ENCODE assay signal across 11 mouse cellular contexts in genomic region chr5:103008894-103009293, GRCm38 (mm10).
DNase-seq lines count a peak whose midpoint lies in the region; ATAC-seq lines count a peak whose summit lies in the region.
"Had no signal": no experiment of that assay in that cellular context is flagged by ENCODE, and none has a peak within 500 bp of the region (broad histone marks: within the 10 kb centered on the region; RNA-seq: fewer than 3 reads in every experiment).

No protein-coding gene starts in this region.

- no peaks in the 10 kb centered on the region for H3K27me3 ChIP-seq in hindbrain, embryonic 16.5 days (replicated peaks; ENCODE audit: control insufficient read depth, insufficient read depth, low read length)
- no peaks in the 10 kb centered on the region for H3K27me3 ChIP-seq in hindbrain, embryonic 12.5 days
- H3K27me3 ChIP-seq: limb, embryonic 15.5 days had no signal

- H3K4me2 ChIP-seq in hindbrain, embryonic 16.5 days (ENCODE audit: low read length), result no peak overlapping the region
- H3K4me2 ChIP-seq in hindbrain, embryonic 12.5 days (replicated peaks), result no peak overlapping the region
- H3K4me2 ChIP-seq: limb, embryonic 15.5 days had no signal

- no peaks in the 10 kb centered on the region for H3K36me3 ChIP-seq in hindbrain, embryonic 16.5 days (ENCODE audit: control insufficient read depth, insufficient read depth, low read length)
- H3K36me3 ChIP-seq in hindbrain, embryonic 12.5 days, result no peaks in the 10 kb centered on the region
- H3K36me3 ChIP-seq: limb, embryonic 15.5 days had no signal

- H3K27ac ChIP-seq in hindbrain, embryonic 16.5 days (ENCODE audit: low read depth, low read length), result no peak overlapping the region
- H3K27ac ChIP-seq in hindbrain, embryonic 12.5 days, result no peak overlapping the region
- H3K27ac ChIP-seq: limb, embryonic 15.5 days had no signal

- H3K4me1 ChIP-seq in hindbrain, embryonic 16.5 days (ENCODE audit: control insufficient read depth, insufficient read depth, low read depth, low read length), result peaks cover 4% of the 10 kb centered on the region; the same call in 1 of the 2 replicates
- no peaks in the 10 kb centered on the region for H3K4me1 ChIP-seq in hindbrain, embryonic 12.5 days
- H3K4me1 ChIP-seq: limb, embryonic 15.5 days had no signal

- H3K9ac ChIP-seq in hindbrain, embryonic 16.5 days (ENCODE audit: low read depth, low read length), result no peak overlapping the region
- no peak overlapping the region for H3K9ac ChIP-seq in hindbrain, embryonic 12.5 days
- H3K9ac ChIP-seq: limb, embryonic 15.5 days had no signal

- 49% methylated on average over 4 of the region's 4 CpGs for WGBS in hindbrain, embryonic 16.5 days
- WGBS in hindbrain, embryonic 12.5 days, result 93% methylated on average over 4 of the region's 4 CpGs

- DNase-seq in cerebellum, adult 11 months, result peak; percentile 76
- peak; percentile 92 to 95 for DNase-seq in cerebellum, postnatal 10 days
- peak; percentile 69 to 81 for DNase-seq in left cerebral cortex, postnatal 14 days (ENCODE audit: low spot score in 2 of 2)
- DNase-seq in embryo, embryonic 11 days, result no peak
- DNase-seq in layer of hippocampus, postnatal 14 days (ENCODE audit: low spot score in 2 of 2), result no peak
- DNase-seq: kidney, adult 11 months; lung, postnatal 36 days; thymus, postnatal 25 days had no signal

- intact Hi-C loops in left cerebral cortex, postnatal 14 days (cut with DNase I), result no loop called here

- no peak overlapping the region for H3K4me3 ChIP-seq in hindbrain, embryonic 16.5 days (ENCODE audit: low read length)
- no peak overlapping the region for H3K4me3 ChIP-seq in hindbrain, embryonic 12.5 days
- H3K4me3 ChIP-seq: limb, embryonic 15.5 days had no signal

- ATAC-seq in hindbrain, embryonic 16.5 days, result peak; percentile 27; the same call in 1 of the 2 replicates
- ATAC-seq in hindbrain, embryonic 12.5 days (ENCODE audit: low FRiP score), result no peak

- no peaks in the 10 kb centered on the region for H3K9me3 ChIP-seq in hindbrain, embryonic 16.5 days (ENCODE audit: control insufficient read depth, low read length)
- H3K9me3 ChIP-seq in hindbrain, embryonic 12.5 days (replicated peaks), result no peaks in the 10 kb centered on the region
- H3K9me3 ChIP-seq: limb, embryonic 15.5 days had no signal

Comparison
In these comparisons a context has a peak if more than half of its experiments do, and no peak if none do; other contexts are left out.
1. DNase-seq: peak in cerebellum, adult 11 months (single experiment), cerebellum, postnatal 10 days (2 of 2) and left cerebral cortex, postnatal 14 days (2 of 2); none in embryo, embryonic 11 days (single experiment) and layer of hippocampus, postnatal 14 days (0 of 2).